Mouse (Mus musculus) thymus, adult 2 months (tissue): ENCODE results near the gene Il27ra. TPM values are rescaled to one million over a fixed set of nuclear protein-coding genes. Genes with fewer than 3 reads are reported as not detected.
A peak's percentile ranks its signal among the peaks of the same experiment; 100 is the strongest.

Source experiments
- DNase-seq: peaks from one replicate; pipeline ENCODE4 v3.0.0; 2021
- H3K27ac ChIP-seq: fragments of 200-500 bp; 2 replicates; pipeline ENCODE4 v1.5.1; 2012; ENCODE audit warnings: low read length, control low read depth; ENCODE audit not compliant: control insufficient read depth, insufficient read depth
- H3K27me3 ChIP-seq: fragments of 200-500 bp; 2 replicates; pipeline ENCODE4 v1.6.1; 2012; ENCODE audit warnings: mild to moderate bottlenecking, low read length, moderate library complexity, mixed read lengths; ENCODE audit not compliant: control insufficient read depth, insufficient read depth
- H3K36me3 ChIP-seq: fragments of 200-500 bp; 2 replicates; pipeline ENCODE4 v1.6.1; 2012; ENCODE audit warnings: mild to moderate bottlenecking, low read length, moderate library complexity; ENCODE audit not compliant: control insufficient read depth, insufficient read depth
- H3K4me1 ChIP-seq: fragments of 200-500 bp; replicated peaks from 2 replicates; pipeline ENCODE4 v1.6.1; 2012; ENCODE audit warnings: low read length; ENCODE audit not compliant: control insufficient read depth, insufficient read depth
- H3K4me3 ChIP-seq: fragments of 200-500 bp; 2 replicates; pipeline ENCODE4 v1.5.1; 2012; ENCODE audit warnings: mild to moderate bottlenecking, low read length, control low read depth, moderate library complexity; ENCODE audit not compliant: control insufficient read depth, insufficient read depth
- CTCF ChIP-seq: fragments of 200-500 bp; IDR thresholded peaks from 2 replicates; pipeline ENCODE4 v1.5.1; 2012; ENCODE audit warnings: mild to moderate bottlenecking, control low read depth, low read length, moderate library complexity, borderline replicate concordance; ENCODE audit not compliant: control insufficient read depth, poor library complexity, insufficient read depth; ENCODE audit errors: extremely low read depth
- POLR2A ChIP-seq: fragments of 200-500 bp; IDR thresholded peaks from 2 replicates; pipeline ENCODE4 v1.6.1; 2012; ENCODE audit warnings: mild to moderate bottlenecking, low read length, control low read depth, moderate library complexity; ENCODE audit not compliant: control insufficient read depth, poor library complexity, insufficient read depth; ENCODE audit errors: extremely low read depth
- WGBS: fragments of 180-500 bp; shearing (Covaris S2); methylation state at CpG from one replicate; pipeline ENCODE4 v1.1.7; 2018; 5-methylcytosine and 5-hydroxymethylcytosine counted together
- polyA plus RNA-seq: library from polyadenylated mRNA; depleted of rRNA; stranded (reverse); fragments of >200 nt; gene quantifications from 2 replicates; pipeline ENCODE4 v1.2.3, GENCODE M21; 2012; rRNA removed

The Il27ra gene
- polyA plus RNA-seq: 82.6 and 84.0 TPM in 2 replicates

- Histone ChIP-seq H3K4me1 (peaks cover 25% of the 10 kb centered on the region), H3K27me3 (no peaks in the 10 kb centered on the region), H3K4me3 (peak within 1 kb of the TSS; percentile 75), H3K27ac (peak within 1 kb of the TSS; percentile 40), H3K36me3 (peaks cover 12% of the 10 kb centered on the region)
- peak; percentile 38; the same call in 1 of the 2 replicates for TF ChIP-seq POLR2A
- TF ChIP-seq CTCF: peak; percentile 42; the same call in 1 of the 2 replicates
- DNase-seq: peak; percentile 81
- WGBS: under 1% methylated on average over 40 of the region's 40 CpGs
Measured at GRCm38 (mm10) chr8:84042066-84042947, at the start of gene Il27ra. Gene Il27ra, minus strand, starts transcription at chr8:84042589.

DNA sequence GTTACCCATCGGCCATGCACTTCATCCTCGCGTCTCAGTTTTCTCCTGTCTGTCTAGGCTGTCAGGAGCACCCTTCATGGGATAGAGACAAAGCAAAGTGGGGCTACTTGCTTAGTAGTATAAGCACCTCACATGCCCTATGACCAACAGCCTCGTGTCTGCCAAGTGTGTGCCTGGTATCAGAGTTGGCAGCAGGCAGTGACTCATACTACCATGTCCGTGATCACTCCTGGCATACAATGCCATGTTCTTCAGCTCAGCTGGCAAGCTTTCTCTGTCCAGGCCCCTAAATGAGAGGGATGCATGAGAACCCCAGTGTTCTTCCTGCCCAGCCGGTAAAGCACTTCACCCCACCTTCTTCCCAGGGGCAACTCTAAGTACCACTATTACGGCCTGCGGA lies 48.2 kb upstream of the Il27ra start:
- H3K27me3 ChIP-seq: no peaks in the 10 kb centered on the region
- no peak overlapping the region for H3K27ac ChIP-seq
- no peak for TF ChIP-seq CTCF
- TF ChIP-seq POLR2A: no peak
- H3K4me1 ChIP-seq: no peaks in the 10 kb centered on the region
- peaks cover 37% of the 10 kb centered on the region for H3K36me3 ChIP-seq
- DNase-seq: no peak
- WGBS: 99% methylated on average over 8 of the region's 8 CpGs
- H3K4me3 ChIP-seq: no peak overlapping the region

- Histone ChIP-seq H3K27me3 (no peaks in the 10 kb centered on the region), H3K36me3 (peaks cover 33% of the 10 kb centered on the region), H3K4me3 (no peak overlapping the region), H3K27ac (no peak overlapping the region), H3K4me1 (no peaks in the 10 kb centered on the region)
- TF ChIP-seq POLR2A (no peak), CTCF (no peak)
- no peak for DNase-seq
- WGBS: 95% methylated on average over 9 of the region's 9 CpGs
Measured at GRCm38 (mm10) chr8:84089277-84089676, 46.9 kb upstream of the Il27ra start.

DNA sequence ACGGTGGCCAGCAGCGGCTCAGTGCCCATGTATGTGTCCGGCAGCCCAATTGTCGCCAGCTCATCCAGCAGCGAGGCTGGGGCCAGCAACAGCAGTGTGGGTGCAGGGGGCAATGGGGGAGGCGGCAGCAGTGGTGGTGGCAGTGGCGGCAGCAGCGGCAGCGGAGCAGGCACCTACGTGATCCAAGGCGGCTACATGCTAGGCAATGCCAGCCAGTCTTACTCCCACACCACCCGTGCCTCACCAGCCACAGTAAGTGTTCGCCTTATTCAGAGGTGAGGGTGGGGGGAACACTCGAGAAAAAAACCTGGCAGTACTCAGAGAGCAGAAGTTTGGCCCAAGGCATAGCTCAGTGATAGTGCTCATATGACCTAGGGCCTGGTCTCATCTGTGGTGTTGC lies 45.4 kb upstream of the Il27ra start:
- H3K4me1 ChIP-seq: no peaks in the 10 kb centered on the region
- TF ChIP-seq POLR2A (no peak), CTCF (no peak)
- H3K27ac ChIP-seq: no peak overlapping the region
- H3K36me3 ChIP-seq: peaks cover 41% of the 10 kb centered on the region
- H3K4me3 ChIP-seq: no peak overlapping the region
- H3K27me3 ChIP-seq: no peaks in the 10 kb centered on the region
- no peak for DNase-seq
- 97% methylated on average over 14 of the region's 14 CpGs for WGBS

DNA sequence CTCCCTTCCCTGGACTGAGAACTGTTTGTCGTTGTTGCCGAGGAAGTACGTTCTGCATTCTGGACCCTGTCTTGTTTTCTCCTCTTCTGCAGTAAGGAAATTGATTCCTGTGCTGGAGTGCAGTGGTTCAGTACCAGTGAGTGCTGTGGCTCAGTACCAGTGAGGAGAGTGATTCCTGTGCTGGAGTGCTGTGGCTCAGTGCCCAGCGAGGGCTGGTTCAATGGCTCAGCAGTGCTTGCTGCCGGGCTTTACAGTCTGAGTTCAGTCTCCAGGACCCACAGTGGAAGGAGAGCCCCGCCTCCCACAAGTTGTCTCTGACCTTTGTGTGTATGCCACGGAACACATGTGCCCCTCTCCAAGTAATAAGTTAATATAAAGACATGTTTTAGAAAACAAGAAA lies 44.8 kb upstream of the Il27ra start:
- Histone ChIP-seq H3K4me1 (no peaks in the 10 kb centered on the region), H3K36me3 (peaks cover 48% of the 10 kb centered on the region), H3K4me3 (no peak overlapping the region), H3K27ac (no peak overlapping the region), H3K27me3 (no peaks in the 10 kb centered on the region)
- 96% methylated on average over 7 of the region's 7 CpGs for WGBS
- DNase-seq: no peak
- TF ChIP-seq POLR2A (no peak), CTCF (no peak)

DNA sequence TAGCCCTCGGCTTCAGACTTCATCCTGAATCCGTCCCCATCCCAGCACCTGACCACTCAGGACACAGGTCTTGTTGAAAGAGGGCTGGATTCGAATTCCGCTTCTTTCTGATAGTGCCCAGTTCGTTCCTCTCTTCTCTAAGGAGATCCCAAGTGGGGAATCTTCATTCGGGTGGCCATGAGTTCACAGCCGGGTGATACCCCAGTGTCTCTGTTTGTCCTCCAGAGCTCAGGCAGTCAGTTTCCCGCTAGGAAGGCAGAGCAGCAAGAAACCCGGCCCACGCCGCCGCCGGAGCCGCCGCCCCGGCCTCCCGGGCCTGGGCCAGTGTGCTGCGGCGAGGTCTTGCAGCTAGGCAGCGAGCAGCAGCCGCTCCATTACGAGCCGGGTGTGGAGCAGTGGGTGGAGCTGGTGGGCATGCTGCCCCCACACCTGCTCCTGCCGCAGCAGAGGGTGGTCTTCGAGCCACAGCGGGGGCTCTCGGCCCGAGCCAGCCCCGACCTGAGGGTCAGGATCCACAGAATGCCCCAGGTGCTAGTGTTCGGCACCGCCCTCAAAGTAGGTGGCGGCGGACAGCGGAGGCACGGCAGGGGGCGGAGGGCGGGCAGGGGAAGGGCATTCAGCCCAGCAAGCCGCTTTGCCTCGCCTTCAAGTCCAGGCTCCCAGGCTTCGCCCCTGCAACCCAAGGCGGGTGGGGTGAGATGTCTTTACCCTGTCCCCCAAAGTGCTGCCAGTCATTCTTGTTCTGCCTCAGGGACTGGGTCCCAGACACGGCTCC lies 42.1 kb upstream of the Il27ra start:
- Histone ChIP-seq H3K27ac (no peak overlapping the region), H3K36me3 (peaks cover 57% of the 10 kb centered on the region), H3K4me3 (no peak overlapping the region), H3K27me3 (no peaks in the 10 kb centered on the region), H3K4me1 (no peaks in the 10 kb centered on the region)
- WGBS: 96% methylated on average over 42 of the region's 42 CpGs
- no peak for DNase-seq
- no peak for TF ChIP-seq CTCF
- TF ChIP-seq POLR2A: no peak
